Mouse (Mus musculus) adrenal gland, adult (tissue): ENCODE results near the gene St8sia1.
"Not testable (repeated sequence)": the region's sequence is repeated elsewhere in the genome, so short reads cannot be mapped to it uniquely, and the experiment has no call there.

Experiments used
- DNase-seq, 2 experiments: peaks; one replicate each; pipeline ENCODE4 v3.0.0; 2022 to 2023; ENCODE audit warnings: low spot score in 1 of 2; ENCODE audit not compliant: inconsistent age in 2 of 2

St8sia1 gene

DNA sequence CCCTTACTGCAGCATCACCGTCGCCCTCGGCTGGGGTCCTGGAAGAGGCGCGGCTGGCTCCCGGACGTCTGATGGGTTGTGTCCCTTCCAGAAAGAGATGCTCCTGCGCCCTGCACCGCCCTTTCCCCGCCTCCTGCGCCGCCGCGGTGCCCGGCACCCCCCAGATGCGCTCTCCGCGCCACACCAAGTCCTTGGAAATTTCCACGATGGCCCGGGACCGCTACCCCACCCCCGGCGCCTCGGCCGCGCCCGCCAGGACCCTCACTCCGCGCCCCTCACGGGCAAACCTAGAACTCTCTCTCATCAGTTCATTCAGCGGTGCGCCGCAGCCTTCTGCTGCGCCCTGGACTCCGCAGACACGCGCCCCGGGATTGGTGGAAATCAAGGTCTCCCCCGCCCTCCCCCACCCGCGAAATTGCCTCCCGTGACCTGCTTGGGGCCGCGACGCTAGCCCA, at the start of gene St8sia1:
St8sia1 (minus strand) TSS at position 377 of the 455 bp plus-strand sequence.
- peak; percentile 17 to 37 for DNase-seq

DNA sequence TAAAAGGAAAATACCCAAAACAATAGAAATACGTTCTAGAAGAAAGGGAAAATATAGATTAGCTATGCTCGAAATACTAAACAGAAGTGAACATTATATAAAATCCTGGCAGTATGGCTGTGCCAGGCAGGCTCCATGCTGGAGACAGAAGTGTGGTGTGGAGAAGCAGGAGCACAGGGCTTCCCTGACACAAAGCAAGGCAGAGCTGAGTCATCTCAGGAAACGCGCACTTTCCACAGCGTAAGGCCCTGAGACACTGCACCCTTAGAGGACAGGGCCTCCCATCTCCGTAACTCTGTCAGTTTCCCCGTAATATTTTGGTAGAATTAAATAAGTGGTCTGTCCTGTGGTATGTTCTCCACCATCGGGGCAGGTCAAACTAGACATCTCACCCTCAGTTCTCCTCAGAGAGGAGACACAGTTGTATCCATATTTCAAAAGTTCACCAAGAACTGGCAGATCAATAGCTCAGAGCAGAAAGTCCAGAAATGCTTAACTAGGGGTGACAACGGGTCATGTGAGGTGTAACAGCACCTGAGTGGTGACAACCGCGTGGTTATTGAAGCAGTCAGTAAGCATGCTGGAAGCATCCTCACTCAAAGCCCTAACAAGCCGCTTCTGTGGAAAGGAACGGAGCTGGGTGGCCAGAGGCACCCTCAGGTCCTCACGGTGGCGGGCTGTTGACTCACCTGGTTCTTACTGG, 48.4 kb upstream of the St8sia1 start:
- DNase-seq: no peak

DNA sequence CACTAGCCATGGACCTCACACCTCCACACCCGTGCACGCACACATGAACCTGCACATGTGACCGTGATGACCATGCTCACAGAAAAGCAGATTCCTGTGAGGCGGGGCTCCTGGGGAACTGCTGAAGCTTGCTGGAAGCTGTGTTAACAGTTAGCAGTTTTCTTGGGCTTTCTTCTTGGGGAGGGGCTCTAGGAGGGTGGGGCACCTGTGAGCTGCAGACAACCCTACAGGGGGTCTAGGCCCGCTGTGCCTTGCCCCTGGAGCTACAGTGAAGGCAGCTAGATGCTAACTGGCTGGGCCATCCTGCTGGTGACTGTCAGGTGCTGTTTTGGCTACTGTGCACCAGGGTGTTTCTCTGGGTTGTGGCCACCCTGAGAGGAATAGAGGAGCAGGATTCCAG, 44.6 kb upstream of the St8sia1 start:
- DNase-seq: no peak

DNA sequence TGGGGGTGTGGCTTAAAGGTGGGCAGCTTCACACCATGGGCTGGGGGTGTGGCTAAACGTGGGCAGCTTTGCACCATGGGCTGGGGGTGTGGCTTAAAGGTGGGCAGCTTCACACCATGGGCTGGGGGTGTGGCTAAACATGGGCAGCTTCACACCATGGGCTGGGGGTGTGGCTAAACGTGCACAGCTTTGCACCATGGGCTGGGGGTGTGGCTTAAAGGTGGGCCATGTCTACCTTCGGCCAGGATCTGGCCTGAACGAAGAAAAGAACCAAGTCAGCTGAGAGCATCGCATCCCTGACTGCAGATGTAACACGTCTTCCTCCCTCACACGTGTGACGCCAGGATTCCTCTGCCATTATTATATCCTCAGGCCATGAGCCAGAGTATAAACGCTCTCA, 41.0 kb upstream of the St8sia1 start:
- not testable (repeated sequence) for DNase-seq

DNA sequence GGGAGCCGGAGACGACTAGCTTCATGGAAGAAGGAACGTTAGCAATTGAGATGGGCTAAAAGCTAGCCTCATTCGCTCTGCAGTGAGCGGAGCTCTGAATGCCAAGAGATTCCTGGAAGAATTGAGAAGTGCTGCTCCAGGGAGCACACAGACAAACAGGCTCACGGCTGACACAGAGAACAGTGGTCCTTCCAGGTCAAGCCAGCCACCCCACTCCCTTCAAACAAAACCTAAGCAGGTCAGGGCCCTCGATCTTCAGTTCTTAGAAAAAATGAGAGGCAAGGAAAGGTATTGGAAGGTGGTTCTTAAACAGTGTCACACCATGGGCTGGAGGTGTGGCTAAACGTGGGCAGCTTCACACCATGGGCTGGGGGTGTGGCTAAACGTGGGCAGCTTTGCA, 40.5 kb upstream of the St8sia1 start:
- no peak for DNase-seq

DNA sequence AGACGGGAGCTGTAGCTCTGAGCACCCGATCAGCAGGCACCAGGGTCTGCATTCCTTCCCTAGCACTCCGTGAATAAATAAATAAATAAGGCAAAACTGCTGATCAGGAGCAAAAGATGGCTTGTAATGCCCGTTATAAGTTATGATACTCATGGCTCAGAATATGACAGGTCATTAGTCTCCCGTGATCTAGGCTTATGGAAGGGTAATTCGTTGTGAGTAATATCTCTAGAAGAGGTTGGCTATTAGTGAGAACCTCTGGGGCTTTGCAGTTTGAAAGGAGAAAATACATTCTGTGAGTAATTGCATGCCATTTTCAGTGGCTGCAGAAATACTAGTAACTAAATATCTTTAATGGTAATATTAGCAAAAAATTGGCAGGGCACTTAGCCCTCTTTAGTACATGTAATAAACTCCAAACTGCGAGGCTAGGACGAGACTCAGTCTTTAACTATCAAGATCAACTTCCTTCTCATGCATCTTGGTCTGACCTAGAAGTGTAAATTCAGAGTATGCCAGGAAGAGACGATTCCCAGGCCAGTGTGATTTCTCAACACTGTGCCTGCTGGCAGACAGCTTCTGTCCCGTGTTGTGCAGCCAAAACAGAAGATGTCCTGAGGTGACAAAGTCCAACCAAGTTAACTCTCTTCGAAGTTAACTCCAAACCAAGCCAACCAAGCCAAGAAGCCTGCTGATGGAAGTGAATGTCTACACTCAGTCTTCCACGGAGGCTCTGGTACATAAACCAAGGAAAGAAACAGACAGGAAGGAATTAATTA, 34.2 kb upstream of the St8sia1 start:
- DNase-seq: peak in 1 of 2 experiments; percentile 35

DNA sequence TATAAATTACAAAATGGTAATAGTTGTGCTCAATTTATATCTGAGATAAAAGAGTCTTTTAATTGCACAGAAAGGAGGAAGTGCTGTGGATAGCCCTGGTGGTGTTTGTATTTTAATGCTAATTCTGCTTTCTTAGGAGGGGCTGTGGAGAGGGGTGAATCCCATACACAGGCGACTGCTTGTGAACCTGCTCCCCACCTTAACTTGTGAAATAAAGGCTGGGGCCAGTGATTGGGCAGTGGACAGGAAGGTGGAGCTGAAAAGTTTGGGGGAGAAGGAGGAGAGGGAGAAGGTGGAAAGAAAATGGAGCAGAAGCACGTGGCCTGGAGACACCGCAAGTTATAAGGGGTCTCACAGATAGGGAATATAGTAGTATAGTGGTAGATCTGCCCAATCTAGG, 32.6 kb upstream of the St8sia1 start:
- no peak for DNase-seq

DNA sequence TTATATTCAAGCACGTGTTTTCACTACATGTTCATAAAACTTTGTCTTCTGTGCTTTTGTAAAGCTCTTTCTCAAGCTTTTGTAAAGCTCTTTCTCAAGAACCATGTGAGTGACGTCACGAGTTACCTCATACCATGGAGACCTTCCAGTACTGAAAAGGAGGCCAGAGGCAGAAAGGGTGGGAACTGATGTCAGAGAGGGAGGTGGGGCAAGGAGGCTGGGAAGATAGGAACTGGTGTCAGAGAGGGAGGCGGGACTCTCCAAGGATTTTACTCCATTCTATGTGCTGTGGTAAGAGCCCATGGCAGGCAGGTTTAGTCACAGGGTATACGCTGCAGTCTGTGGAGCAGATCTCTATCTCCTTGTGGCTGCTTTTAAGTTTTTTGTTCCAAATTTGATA, 31.3 kb upstream of the St8sia1 start:
- DNase-seq: peak in 1 of 2 experiments; percentile 72

DNA sequence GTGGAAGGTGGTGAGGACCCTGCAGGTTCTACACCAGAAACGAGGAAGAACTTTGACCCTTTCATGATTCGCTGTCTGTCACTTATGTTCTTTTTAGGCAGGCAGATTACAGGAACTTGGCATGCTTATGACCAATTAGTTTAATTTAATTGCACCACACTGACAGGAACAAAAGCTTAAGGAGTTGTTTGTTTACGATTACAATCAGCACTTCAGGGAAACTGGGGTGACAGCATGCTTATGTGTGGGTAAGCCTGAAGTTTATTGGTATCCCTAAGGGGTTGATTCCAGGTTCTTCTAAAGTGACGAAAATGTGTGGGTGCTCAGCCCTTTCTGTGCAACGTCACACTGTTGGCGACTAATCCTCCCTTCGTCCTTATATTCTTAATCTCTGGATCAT, 30.6 kb upstream of the St8sia1 start:
- DNase-seq: no peak

DNA sequence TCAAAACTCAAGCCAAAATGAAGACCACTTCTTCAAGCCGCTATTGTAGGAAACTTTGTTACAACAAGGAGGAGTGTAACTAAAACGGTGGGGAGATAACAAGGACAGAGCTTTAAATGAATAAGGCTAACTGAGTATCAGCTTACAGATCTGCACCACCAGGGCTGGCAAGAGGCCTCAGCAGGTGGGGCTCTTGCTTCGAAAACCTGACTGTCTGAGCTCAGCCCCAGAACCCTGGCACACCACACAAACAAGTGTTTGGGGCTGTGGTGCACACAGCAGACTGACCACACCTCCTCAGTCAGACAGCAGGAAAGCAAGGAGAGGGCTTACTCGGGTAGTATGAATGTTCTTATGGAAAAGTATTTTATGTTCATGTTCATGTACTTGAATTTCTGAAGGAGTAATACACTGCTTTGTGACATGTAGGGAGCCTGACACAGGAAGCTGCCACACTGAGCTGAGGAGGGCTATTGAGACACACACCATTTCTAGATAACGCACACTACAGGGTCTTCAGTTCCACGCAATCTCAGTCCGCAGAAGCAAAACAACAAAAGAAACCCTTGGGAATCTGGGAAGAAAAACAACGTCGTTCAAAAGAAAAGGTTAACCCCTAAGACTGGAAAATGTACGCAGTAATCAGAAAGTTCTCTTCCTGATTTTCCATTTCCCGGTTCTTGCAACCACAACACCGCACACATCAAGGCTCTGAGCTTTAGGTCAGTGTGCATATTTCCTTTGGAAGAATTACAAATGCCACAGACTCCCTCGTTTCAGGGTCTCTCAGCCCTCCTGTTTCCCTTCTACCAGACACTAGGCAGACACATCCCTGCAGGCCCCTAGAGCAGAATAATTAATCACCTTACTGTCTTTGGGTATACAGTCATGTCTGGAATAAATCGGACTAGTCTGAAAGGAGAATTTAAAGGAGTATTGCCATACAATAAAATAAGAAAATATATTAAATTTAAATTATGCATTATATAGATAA, 29.8 kb upstream of the St8sia1 start:
- DNase-seq: no peak

DNA sequence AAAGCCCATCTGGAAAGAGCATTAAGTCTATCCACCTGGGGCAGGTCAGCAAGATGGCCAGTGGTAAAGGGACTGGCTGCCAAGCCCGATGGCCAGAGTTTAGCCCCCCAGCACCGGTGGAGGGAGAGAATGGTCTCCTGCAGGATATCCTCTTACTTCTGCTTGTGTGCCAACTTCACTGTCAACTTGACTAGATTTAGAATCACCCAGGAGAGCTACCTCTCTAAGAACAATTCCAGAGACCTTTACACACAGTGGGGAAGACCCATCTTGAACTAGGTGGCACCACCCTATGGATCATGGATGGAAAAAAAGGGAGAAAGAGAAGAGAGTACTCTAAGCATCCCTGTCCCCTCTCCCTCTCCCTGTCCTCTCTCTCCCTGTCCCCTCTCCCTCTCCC, 28.7 kb upstream of the St8sia1 start:
- no peak for DNase-seq

DNA sequence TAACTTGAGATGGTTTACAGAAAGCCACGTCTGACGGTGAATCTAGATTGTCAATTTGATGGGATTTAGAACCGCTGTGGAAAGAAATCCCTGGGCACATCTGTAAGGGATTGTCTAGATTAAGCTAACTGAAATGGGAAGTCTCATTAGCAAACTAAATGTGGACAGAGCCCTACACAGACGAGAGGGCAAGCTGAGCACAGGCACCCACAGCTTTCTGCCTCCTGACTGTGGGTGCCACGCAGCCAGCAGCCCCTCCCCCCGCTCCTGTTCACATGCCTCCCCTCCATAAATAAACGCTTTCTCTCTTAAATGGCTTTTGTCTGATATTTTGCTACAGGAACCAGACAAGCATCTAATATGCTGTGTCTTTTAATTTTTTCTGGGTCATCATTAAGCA, 27.8 kb upstream of the St8sia1 start:
- no peak for DNase-seq

DNA sequence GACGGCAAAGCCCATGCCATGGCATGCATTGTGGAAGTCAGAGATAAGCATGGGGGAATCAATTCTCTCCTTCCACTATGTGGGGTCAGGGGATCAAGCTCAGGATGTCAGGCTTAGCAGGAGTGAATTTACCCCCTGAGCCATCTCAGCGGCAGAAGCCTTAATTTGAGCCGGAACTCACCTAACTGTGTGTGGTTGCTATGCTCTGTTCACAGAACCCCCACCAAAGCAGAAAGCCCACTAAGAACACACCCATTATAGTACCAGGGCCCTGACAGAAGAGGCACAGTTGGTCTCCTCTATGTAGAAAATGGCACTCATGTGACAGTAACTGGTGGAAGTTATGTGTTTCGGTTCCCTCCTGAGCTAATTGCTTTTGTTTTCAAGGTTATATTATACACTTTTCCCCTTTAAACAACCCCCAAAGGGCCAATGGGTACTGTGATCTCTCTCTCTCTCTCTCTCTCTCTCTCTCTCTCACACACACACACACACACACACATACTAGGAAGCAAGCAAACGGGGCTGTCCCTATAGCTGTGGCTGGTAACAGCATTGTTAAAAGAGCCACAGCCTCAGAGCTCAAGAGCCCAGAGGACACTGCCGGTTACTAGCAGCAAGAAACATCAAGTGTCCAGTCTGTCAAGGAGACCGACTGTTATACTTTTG, 27.3 kb upstream of the St8sia1 start:
- DNase-seq: no peak

DNA sequence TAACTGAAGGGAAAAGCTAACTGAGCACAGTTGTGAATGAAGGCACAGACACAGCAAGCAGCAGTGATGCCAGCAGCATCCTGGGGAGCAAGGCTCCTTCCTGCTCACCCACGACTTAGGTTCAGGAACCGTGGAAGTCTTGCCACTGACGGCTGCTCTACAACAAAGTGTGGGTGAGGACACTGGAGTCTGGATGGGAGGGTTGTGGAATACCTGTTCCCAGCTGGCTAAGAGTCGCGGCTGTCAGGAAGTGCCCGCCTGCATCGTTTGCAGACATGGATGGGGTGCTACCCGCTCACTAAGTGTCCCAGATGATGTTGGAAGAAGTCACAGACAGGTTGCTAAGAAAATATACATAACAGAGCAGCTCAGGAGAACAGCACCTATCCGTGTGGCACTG, 26.3 kb upstream of the St8sia1 start:
- DNase-seq: no peak

DNA sequence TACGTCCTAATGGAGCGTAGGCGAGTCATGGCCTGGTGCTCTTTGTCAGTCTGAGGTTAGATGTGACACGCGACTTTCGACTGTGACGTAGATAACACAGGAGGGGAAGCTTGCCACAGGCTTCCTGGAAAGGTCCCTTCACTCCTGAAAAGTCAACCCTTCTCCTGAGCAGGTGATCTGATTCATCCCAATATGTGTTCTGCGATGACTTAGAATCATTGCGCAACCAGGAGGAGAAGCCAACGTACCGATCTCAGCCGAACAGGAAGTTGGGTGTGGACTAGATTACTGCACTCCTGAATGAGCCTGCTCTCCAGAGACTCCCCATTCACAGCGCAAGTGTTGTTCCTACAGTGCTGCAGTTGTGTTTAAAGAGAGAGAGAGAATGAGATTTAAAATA, 25.2 kb upstream of the St8sia1 start:
- no peak for DNase-seq

DNA sequence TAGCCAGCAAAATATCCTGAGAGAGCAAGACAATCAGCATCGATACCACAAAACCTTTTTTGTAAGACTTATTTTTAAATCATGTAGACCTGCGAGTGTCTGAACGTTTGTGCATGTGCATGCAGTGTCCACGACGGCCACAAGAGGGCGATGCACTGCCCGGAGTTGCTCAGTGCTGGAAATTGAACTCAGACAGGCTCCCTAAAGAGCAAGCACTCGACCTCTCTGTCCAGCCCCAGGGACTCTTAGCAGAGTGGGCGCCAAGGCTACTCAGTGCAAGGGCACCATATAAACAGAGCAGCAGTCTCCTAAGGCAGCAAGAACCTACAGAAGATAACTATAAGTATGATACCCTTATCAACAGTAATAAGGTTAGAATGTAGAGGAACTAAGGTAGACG, 24.5 kb upstream of the St8sia1 start:
- peak; percentile 47 to 82 for DNase-seq

DNA sequence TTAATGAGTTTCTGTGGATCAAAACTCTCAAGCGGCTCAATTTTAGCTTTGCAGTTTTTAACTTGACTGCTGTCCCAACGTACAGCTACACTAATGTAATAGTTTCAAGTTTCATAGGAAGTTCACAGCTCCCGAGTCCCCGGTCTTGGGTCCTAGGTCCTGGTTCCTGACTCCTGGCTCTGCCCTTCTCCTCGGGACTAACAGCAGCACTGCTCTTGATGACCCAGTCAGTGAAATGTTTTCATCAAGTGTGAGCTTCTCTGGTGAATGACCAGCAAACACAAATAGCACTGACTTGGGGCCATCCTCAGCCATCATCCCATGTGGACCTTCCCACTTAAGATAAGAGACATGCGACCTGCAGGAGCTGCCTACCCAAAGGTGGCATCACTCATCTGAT, 24.0 kb upstream of the St8sia1 start:
- DNase-seq: no peak

DNA sequence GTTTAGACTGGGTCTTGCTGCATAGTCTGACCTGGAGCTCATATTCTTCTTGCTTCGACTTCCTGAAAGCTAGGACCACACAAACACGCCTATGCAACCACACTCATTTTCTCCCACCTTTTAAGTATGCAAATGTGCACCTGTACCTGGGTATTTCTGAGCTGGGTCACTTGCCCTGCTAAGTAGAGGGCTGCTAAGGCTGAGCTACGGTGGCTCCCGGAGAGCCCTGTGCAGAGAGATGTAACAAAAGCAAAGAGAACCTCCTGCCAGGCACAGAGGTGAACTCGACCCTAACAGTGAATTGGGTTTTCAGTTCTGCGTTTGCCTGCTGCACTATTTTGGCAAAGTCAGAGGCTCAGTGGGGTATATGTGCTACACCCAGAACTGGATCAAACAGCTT, 23.4 kb upstream of the St8sia1 start:
- DNase-seq: no peak

DNA sequence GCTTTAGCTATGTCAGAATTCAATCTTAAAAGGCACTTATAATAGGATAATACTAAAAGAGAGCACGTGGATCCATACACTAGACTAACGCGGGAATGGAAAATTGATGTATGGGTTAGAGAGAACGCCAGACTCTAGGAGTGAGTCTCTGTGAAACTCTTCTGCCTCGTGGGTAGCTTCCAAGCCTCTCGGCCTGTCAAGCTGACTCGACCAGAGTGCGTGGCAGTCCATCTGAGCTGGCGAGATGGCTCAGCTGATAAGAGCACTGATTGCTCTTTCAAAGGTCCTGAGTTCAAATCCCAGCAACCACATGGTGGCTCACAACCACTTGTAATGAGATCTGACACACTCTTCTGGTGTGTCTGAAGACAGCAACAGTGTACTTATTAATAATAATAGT, 22.5 kb upstream of the St8sia1 start:
- not testable (repeated sequence) for DNase-seq

DNA sequence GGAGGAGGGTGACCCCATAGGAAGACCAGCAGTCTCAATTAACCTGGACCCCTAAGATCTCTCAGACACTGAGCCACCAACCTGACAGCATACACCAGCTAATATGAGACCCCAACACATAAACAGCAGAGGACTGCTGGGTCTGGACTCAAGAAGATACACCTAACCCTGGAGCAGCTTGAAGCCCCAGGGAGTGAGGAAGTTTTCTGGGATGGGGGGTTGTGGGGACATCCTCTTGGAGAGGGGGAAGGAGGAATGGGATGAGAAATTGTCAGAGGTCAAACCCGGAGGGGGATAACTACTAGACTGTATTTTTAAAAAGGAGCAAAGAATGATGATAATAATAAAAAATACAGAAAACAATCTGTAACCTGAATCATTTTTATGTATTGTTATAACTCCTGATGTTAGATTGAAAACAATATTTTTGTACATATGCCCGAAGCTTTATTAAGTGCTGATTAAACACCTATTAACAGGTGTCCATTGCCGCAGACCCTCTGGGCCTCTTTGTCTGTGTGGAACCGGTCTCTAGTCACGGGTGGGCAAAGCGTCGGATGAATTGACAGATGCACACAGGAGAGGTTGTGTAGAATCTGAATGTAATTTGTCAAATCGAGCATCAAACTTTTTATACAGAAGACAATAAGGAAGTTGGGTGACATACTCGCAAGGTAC, 21.4 kb upstream of the St8sia1 start:
- not testable (repeated sequence) for DNase-seq
